Mouse (Mus musculus) heart, postnatal 0 days (tissue): ENCODE measurements at regions not wholly inside any gene's neighbourhood (a gene's known extent, or its start where the extent isn't known, plus 50 kb on each side); places are given as distances from the start of the nearest gene placed in this dataset.

Experiments
- CTCF ChIP-seq: IDR thresholded peaks from 2 replicates; pipeline ENCODE4 v1.5.1; 2016; ENCODE audit warnings: antibody characterized with exemption, control low read depth, low read depth
- EP300 ChIP-seq: IDR thresholded peaks from 2 replicates; pipeline ENCODE4 v1.6.1; 2016; ENCODE audit warnings: antibody characterized with exemption, low read depth

DNA sequence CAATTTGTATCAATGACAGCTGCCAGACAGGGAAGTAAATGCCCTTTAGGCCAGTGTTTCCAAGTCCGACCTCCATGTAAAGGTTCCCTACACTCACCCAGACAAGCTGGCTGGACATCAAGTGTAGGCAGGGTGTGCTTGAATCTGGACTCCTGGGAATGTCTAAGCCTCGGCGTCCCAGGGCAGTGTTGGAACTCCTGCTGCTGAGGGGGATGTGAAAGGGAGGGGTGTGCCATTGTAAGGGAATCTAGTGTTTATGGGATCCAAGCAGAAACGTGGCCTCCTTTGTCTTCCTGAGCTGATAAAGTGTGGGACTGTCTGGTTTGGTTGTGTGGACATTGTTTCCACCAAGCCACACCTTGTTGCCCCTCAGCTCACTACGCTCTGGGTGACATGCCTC is 291.9 kb downstream of the Cxcl12 start:
- TF ChIP-seq EP300 (no peak), CTCF (no peak)
